Mouse (Mus musculus): ENCODE data around the gene Chchd4.

GRCm38 (mm10) chr6:91488496-91489212, 15.3 kb upstream of the Chchd4 start:
- TF ChIP-seq POLR2A (IDR thresholded peaks at IDR 0.05; ENCODE audit: borderline replicate concordance, control insufficient read depth, low read depth, low read length) = no peak
- no peak for TF ChIP-seq CTCF (IDR thresholded peaks at IDR 0.05; ENCODE audit: control insufficient read depth, insufficient read depth, low read length)

Measured in bone marrow, adult 2 months (tissue).